Mouse (Mus musculus) spleen, embryonic (tissue): ENCODE measurements around the gene Defa35.
"Not testable (repeated sequence)": the region's sequence is repeated elsewhere in the genome, so short reads cannot be mapped to it uniquely, and the experiment has no call there.

Experiments
- CTCF ChIA-PET: fragments of 350-600 bp; sonication (Branson Sonifier 250); formaldehyde crosslinking; loops from one replicate; lab custom pipeline; 2022; lab: Charles Lee

The Defa35 gene

DNA sequence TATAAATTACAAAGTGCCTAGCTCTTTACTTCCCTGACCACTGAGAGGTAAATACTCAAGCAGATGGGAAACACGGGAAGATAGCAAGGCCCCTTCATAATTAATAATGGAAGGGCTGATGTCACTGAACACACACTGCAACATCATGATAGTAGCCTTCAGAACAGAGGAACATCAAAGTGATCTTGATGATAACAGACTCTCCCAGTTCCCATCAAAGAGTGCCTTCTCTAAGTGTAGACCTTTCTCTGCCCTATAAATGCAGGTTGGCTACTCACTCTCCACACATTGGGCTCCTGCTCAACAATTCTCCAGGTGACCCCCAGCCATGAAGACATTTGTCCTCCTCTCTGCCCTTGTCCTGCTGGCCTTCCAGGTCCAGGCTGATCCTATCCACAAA is at the start of gene Defa35:
TSS of gene Defa35 (plus strand) at position 301 of the 400 bp plus-strand sequence.
- CTCF ChIA-PET: not testable (repeated sequence)

GRCm38 (mm10) chr8:21025245-21025644 is 39.6 kb upstream of the Defa35 start, which contains the start of gene Defa21:
Gene Defa21 (plus strand): TSS chr8:21025545.
- CTCF ChIA-PET: not testable (repeated sequence)

DNA sequence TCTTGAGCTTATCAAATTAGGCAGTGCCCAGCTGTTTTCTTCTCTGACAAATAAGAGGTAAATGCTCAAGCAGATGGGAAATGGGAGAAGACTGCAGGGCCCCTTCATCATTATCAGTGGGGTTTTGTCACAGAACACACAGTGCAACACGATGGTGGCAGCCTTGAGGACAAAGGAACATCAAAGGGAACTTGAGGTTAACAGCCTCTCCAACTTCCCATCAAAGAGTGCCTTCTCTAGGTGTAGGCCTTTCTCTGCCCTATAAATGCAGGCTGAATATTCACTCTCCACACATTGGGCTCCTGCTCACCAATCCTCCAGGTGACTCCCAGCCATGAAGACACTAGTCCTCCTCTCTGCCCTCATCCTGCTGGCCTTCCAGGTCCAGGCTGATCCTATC is 10.1 kb upstream of the Defa35 start, which contains the start of gene Defa23:
TSS of gene Defa23 (plus strand) at position 301 of the 400 bp plus-strand sequence.
- CTCF ChIA-PET: not testable (repeated sequence)

DNA sequence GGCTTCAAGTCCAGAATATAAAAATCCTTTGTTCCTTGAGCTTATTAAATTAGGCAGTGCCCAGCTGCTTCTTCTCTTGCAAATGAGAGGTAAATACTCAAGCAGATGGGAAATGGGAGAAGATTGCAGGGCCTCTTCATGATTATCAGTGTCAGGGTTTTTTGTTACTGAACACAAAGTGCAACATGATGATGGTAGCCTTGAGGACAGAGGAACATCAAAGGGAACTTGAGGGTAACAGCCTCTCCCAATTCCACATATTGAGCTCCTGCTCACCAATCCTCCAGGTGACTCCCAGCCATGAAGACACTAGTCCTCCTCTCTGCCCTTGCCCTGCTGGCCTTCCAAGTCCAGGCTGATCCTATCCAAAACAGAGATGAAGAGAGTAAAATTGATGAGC is 19.3 kb downstream of the Defa35 start, which contains the start of gene Defa25:
TSS of gene Defa25 (plus strand) at position 301 of the 400 bp plus-strand sequence.
- CTCF ChIA-PET: not testable (repeated sequence)

GRCm38 (mm10) chr8:21093106-21093505 is 28.3 kb downstream of the Defa35 start:
- CTCF ChIA-PET: no interaction called here

- CTCF ChIA-PET: not testable (repeated sequence)
These were observed 31.1 kb downstream of the Defa35 start, which contains the start of gene Gm14851 for GRCm38 (mm10) chr8:21095950-21096349. Gene Gm14851 (minus strand): TSS chr8:21096050.
